Mouse (Mus musculus): ENCODE data around the gene Gm6169.

DNA sequence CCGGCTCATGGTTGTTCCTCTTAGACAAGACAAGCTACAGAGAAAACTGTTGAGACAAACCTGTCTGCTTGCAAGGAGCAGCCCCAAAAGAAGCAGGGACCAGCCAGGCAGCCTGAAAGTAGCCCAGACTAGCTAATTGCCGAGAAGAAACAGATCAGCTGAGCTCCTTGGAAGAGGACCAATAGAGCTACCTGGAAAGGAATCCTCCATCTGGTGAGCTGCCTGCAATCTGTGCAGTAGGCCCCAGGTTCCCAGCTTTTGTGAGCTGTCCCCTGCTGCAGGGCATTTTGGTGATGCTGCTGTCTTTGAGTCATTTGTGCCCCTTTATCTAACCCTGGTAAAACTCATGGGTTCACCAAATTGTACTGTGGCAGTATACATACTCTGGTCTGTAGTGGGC, 18.8 kb downstream of the Gm6169 start:
- TF ChIP-seq CTCF (IDR thresholded peaks at IDR 0.05; ENCODE audit: control insufficient read depth, insufficient read depth, low read length) (no peak), POLR2A (IDR thresholded peaks at IDR 0.05; ENCODE audit: borderline replicate concordance, control insufficient read depth, low read depth, low read length) (no peak)
